Mouse (Mus musculus): ENCODE measurements around the gene Phb. TPM values are rescaled to one million over a fixed set of nuclear protein-coding genes. Genes with fewer than 3 reads are reported as not detected.

The Phb gene
- total RNA-seq, 2 experiments from 2014 or later, result 362 to 417 TPM

Other genes starting within 250 kb of the Phb start
- gene Nxph3, start 152.4 kb upstream of the Phb start, total RNA-seq (2021), result under 1 TPM; 0.64 to 0.68 TPM
- under 1 TPM; 0.33 to 0.92 TPM for gene Ngfr, start 79.2 kb upstream of the Phb start, total RNA-seq (2021)
- 10 to 100 TPM; 50.7 to 50.8 TPM for gene Zfp652, start 45.7 kb downstream of the Phb start, total RNA-seq (2021)
- under 1 TPM; 0.22 to 0.46 TPM for gene B130006D01Rik, start 56.6 kb downstream of the Phb start, total RNA-seq (2021)
- 100 to 1,000 TPM; 174 to 180 TPM for gene Phospho1, start 157.5 kb downstream of the Phb start, total RNA-seq (2021)
- gene Gngt2, start 170.3 kb downstream of the Phb start, total RNA-seq (2021), result 10 to 100 TPM; 15.3 to 23.5 TPM
- 10 to 100 TPM in 1 of 2 experiments, 1 to 10 TPM in 1; 9.3 to 13.7 TPM for gene Abi3, start 175.5 kb downstream of the Phb start, total RNA-seq (2021)
- not detected for gene B4galnt2, start 247.9 kb downstream of the Phb start, total RNA-seq (2021)

Measured in heart, postnatal 36 days (tissue).